Mouse (Mus musculus): ENCODE data around the gene Rgs19.

- no peak for TF ChIP-seq CTCF (IDR thresholded peaks at IDR 0.05; ENCODE audit: low read depth)
- no peak for TF ChIP-seq EP300 (optimal IDR thresholded peaks at IDR 0.05)
These were observed 46.9 kb downstream of the Rgs19 start for GRCm38 (mm10) chr2:181646626-181647472.
